Mouse (Mus musculus) urinary bladder, adult 2 months (tissue): Measurements from ENCODE around the gene Fer. TPM values are rescaled to one million over a fixed set of nuclear protein-coding genes. Genes with fewer than 3 reads are reported as not detected.
"Not testable (repeated sequence)": the region's sequence is repeated elsewhere in the genome, so short reads cannot be mapped to it uniquely, and the experiment has no call there.

Experiments
- DNase-seq: peaks from one replicate; pipeline ENCODE4 v3.0.0; 2022; ENCODE audit warnings: low spot score
- polyA plus RNA-seq: library from polyadenylated mRNA; depleted of rRNA; stranded (reverse); fragments of >200 nt; gene quantifications from 2 replicates; pipeline ENCODE4 v1.2.3, GENCODE M21; 2012; rRNA removed

The Fer gene
- 12.9 and 16.1 TPM in 2 replicates for polyA plus RNA-seq

GRCm38 (mm10) chr17:63863012-63863630 lies at the start of gene Fer:
Gene Fer, plus strand, starts transcription at chr17:63863062.
- no peak for DNase-seq

GRCm38 (mm10) chr17:63813552-63813951 lies 49.3 kb upstream of the Fer start:
- no peak for DNase-seq

DNA sequence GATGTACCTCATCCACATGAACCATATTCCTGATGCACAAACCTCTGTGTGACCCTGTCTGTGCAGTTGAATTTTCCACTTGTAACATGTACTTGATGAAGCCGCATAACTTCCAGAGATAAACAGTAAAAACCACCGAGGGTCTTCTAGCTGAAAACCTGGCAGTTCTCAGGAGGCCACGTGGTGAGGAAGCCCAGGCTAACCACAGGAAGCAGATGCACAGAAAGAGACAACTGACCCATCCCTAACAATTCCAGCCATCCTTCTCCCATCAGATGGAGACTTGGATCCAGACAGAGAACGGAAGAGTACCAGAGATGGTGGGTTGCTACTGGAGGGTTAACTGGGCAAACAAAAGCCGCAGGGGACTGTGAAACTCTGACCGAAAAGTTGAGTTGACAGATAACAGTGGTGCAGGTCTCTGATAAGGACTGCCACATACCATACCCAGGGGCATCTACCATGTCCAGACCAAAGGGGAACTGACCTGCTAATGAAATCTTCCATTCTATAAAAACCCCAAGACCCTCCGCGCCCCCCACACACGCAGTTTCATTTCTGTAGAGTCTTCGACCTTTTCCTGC lies 44.3 kb upstream of the Fer start:
- no peak for DNase-seq

GRCm38 (mm10) chr17:63824141-63824540 lies 38.7 kb upstream of the Fer start:
- DNase-seq: no peak

DNA sequence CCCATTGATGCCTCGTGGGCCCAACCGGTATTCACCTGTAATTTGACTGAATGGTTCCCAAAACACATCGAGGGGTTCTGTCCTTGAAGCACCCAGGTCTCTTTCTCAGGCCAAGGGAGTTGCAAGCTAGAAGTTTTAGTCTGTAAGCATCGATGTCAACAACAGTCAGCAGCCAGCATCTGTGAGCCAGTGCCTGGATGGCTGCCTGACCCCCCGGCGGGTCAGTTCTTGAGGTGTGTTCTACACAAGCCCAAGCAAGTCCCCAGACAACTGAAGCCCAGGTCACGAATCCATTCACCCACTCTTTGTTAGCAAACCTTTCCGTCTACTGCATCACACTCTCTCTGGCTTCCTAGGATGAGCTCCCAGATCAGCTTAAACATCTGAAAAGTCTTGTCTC lies 36.7 kb upstream of the Fer start:
- DNase-seq: no peak

DNA sequence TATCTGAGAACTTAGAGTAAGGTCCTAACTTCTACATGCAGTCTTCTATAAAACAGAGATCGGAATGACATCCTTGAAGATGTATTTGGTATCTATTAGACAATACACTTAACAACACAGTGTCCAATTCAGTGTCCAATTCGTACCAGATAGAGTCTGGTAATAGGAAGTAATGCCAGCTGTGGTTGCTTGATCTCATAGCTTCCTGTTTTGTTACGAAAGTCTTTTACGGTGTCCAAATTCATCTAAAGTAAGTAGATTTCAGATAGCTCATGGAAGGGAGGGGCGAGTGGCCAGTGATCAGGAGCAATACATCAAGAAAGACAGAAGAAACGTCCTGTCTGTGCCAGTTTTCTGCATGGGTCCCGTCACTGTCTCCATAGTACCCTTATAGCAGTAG lies 36.1 kb upstream of the Fer start:
- no peak for DNase-seq

DNA sequence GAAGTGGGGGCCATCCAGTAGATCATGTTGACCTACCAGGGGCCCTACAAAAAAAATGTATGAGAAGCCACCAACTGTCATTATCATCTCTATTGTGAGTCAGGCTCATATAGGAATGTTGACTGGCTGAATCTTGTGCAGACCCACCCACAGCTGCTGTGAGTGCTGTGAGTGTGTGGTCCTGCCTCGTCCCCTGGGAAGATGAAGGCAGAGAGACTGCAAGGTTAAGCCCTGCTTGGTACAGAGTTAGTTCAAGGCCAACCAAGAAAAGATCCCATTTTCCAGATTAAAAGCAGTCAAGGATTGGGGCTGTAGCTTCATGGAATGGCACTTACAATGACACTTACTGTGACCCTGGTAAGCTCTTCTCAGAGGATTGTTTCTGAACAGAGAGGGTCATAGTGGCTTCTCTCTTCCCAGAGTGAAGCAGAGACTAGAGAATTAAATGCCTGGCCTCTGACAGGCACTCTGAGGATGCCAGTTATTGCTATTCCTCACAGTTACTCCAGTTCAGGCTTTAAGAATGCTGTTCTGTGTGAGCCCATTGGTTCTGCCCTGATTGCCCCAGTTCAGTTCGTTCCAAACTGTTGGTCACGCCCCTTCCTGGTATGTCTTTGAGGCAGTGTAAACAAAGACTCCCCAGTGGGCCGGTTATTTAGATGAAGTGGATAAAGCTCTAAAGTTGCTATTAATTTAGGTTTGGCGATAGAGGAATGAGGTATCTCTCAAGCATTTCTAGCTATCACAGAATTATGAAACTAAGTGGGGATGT lies 34.1 kb upstream of the Fer start:
- no peak for DNase-seq

DNA sequence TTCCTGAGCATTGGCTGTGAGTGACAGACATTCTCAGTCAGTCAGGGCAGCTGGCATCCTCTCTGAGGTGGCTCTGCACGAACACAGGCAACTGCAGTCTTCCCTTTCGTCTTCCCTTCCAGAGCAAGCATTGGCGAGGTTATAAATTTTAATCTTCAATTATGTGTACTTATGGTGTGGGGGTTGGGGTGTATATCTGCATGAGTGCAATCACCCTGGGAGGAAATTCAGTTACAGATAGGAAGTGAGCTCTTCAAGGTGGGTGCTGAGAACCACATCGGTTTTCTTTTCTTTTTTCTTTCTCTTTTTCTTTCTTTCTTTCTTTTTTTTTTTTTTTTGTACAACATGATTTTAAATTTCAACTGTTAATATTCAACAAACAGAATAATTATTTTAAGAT lies 31.3 kb upstream of the Fer start:
- DNase-seq: no peak

DNA sequence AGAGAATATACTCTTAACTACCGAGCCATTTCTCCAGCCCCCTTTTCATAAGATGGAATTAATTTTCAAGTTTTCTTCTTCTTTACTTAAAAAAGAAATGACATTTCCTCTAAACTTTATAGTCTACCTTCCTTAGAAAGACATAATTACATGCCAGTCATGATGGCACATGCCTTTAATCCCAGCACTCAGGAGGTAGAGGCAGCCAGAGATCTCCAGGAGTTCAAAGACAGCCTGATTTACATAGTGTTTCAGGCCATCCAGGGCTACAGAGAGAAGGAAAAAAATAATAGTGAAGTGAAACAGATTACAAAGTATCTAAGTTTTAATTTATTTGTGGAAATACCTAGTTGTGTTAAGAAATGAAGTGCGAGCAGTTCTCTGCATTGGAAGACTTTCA lies 26.6 kb upstream of the Fer start:
- DNase-seq: no peak

DNA sequence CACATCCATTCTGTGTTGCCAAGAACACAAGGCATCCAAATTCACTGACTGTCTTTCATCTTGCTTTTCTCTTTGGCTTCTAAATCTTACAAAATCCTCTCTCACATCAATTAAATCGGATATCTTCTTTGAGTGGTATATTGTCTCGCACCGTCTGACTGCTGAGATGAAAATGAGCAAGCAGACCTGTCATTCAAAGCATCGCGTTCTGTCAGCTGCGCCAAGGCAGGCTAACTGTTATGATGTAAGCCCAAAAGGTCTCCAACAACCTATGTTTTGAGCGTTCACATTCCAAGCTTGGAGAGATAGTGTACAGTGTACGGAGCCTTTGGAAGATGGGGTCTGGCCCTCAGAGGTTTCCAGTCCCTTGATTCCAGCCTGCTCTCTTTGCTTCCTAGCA lies 26.2 kb upstream of the Fer start:
- no peak for DNase-seq

DNA sequence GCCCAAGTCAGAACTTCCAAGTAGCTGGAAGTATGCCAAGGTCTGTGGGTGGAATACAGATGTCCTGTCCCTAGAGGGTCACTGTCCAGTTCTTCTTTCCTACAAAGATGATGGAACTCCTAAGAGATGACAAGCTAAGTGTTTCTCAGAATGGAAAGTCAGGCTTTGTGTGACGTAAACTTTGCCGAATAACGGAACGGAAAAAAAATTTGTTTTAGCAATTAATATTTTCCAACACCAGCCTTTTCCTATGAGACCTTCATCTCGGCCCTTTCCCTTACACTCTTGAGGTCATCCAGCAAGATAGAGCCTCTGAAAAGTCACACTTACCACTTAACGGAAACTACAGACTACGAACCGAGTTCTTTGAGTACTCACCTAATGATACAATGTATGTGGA lies 24.7 kb upstream of the Fer start:
- DNase-seq: no peak

DNA sequence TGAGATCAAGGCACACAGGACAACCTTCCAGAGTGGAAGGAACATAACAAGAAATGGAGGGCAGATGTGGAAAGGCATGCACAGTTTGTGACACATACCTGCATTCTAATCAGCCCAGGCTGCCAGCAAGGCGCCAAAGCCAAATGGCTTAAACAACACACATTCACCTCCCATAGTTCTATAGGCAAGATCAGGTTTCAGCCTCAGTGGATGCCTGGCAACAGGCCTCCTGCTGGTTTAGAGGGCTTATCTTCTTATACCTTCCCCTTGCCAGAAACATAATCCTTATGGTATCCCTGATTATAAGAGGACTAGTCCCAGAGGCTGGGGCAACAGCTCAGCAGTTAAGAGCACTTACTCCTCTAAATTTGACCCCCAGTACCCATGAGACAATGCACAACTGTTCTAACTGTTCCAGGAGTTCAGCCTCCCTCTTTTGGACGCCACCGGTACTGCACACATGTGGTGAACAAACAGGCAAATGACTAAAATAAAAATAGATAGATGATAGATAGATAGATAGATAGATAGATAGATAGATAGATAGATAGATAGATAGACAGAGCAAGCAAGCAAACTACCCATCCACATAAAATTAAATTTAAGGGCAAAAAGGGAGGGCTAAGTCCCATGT lies 23.1 kb upstream of the Fer start:
- DNase-seq: no peak

DNA sequence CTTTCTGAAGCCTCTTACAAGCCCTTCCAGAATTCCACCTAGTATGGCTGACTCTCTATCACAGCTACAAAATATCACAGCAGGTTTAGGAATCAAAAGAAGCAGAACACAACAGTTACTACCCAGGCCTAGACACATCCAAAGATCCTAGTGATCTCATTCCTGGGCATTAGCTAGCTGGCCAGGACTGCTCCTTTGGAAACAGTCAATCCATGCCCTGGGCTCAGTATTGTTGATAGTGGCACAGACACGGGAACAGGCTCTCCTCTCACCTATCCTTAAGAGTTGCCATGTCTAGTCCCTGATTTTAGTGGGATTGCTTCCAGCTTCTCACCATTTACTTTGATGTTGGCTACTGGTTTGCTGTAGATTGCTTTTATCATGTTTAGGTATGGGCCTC lies 20.6 kb upstream of the Fer start:
- DNase-seq: no peak

DNA sequence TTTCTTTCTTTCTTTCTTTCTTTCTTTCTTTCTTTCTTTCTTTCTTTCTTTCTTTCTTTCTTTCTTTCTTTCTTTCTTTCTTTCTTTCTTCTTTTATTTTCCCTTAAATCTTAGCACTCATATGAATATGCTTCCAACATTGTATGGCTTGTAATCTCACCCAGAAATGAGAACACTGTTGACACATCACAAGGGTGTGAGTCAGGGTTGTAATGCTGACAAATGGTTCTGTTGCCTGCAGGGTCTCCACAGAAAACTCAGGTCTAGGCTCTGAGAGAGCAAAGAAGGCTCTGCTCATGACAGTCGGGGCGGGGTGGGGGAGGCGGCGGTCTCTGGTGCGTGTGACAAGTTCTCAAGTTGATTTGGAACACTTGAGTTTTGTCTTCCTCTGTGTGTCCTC lies 17.9 kb upstream of the Fer start:
- DNase-seq: no peak

DNA sequence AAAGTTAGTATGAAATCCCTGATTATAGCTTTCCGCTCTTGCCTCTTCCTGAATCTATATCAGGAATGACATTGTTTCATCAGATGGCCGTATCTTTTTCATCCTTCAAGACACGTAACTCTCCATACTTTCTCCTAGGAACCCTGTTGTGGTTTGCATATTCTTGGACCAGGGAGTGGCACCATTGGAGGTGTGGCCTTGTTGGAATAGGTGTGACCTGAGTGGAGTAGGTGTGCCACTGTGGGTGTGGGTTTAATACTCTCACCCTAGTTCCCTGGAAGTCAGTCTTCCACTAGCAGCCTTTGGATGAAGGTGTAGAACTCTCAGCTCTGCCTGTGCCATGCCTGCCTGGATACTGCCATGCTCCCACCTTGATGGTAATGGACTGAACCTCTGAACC lies 17.1 kb upstream of the Fer start:
- DNase-seq: not testable (repeated sequence)

DNA sequence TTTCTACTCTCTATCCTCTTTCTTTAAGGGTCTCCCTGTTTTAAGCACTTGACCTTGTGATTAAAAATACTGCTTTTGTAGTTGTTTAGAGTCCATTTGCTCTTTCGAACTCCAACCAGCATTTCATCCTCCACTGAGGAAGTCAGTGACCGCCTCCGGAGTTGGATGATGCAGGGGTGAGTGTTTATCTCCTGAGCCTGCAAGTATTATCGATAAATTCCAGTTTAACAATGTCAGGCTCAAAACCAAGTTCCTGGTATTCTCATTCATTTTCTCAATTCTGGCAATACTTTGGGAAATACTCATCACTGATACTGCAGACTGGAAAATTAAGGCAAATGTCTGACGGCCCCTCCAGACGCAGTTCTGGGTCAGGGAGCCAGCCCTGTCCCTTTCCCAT lies 13.7 kb upstream of the Fer start:
- DNase-seq: no peak

DNA sequence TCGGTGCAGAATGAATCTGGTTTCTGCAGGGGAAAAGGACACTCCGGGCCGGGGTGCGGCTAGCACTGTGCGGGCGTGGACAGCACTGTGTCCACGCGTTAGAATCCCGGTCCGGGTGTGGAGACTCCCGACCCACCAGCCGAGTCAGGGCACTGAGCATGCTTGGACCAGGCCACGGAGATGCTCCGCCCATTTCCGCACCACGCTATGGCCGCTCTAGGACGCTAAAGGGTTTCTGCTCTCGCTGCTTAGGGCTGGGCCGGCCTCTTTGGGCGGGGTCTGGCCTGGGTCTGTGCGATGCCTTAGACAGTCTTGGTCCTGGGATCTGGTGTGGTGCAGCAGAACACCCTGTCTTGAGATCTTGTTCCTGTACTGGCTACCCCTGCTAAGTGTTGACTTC lies 13.3 kb upstream of the Fer start:
- peak; percentile 61 for DNase-seq

GRCm38 (mm10) chr17:63850016-63850415 lies 12.8 kb upstream of the Fer start:
- no peak for DNase-seq

- DNase-seq: no peak
These were observed 5.8 kb upstream of the Fer start for GRCm38 (mm10) chr17:63857023-63857544.

DNA sequence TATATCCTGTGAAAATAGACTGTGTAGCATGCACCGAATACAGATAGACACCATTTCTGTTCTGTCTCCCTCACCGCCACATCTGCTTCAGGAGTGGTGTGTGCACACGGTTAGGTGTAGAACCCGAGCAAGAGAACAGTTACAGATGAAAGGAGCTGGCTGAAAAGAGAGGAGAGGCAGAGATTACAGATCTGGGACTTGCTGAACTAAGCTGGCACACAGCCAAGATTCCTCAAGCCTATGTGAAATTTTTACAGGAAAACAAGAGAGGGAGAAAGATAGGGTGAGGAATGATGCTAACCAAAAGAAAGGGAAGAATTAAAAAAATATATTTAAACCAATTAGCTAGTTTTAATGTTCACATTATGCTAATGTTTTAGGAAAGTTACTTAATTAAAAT lies 1.9 kb upstream of the Fer start:
- DNase-seq: no peak

DNA sequence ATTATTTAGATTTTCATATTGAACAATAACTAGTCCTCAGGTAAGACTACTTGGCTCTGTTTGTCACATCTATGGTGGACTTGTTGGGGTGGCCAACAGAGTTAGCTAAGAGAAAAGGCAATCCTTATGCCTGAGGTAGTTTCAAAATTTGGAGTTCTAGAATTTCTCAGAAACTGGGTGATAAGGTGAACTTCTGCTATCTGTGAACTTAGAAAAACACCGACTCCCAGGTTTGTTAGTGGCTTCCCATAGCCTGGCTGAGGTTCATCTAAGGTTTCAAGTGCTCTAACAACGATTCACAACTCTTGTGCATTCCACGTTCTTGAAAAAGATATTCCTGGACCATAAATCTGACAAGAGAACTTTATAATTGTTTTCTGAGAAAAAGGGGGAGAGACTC lies 463 bp upstream of the Fer start:
- no peak for DNase-seq

GRCm38 (mm10) chr17:63863647-63864149 lies 836 bp downstream of the Fer start, which contains the start of gene A930002H24Rik:
Gene A930002H24Rik, minus strand, starts transcription at chr17:63863791.
- DNase-seq: peak; percentile 96
